Mouse (Mus musculus) ES-Bruce4 (cell line): ENCODE results near the gene Rps6kl1. TPM values are rescaled to one million over a fixed set of nuclear protein-coding genes. Genes with fewer than 3 reads are reported as not detected.
A peak's percentile ranks its signal among the peaks of the same experiment; 100 is the strongest.

ENCODE experiments used
- H3K27ac ChIP-seq: 2 replicates; pipeline ENCODE4 v1.5.1; 2012; ENCODE audit warnings: low read length, inconsistent platforms; ENCODE audit not compliant: insufficient read depth
- H3K27me3 ChIP-seq: 2 replicates; pipeline ENCODE4 v1.6.1; 2012; ENCODE audit warnings: mild to moderate bottlenecking, low read length, inconsistent platforms; ENCODE audit not compliant: control insufficient read depth, poor library complexity, insufficient read depth, severe bottlenecking
- H3K36me3 ChIP-seq: 2 replicates; pipeline ENCODE4 v1.6.1; 2012; ENCODE audit warnings: inconsistent platforms, mild to moderate bottlenecking, low read length, moderate library complexity; ENCODE audit not compliant: control insufficient read depth, poor library complexity, insufficient read depth, severe bottlenecking
- H3K4me1 ChIP-seq: one replicate; pipeline ENCODE4 v1.8.1; 2011; ENCODE audit warnings: low read length; ENCODE audit not compliant: control insufficient read depth, insufficient read depth
- H3K4me3 ChIP-seq: 2 replicates; pipeline ENCODE4 v1.5.1; 2011; ENCODE audit warnings: low read depth, mild to moderate bottlenecking, low read length
- H3K9ac ChIP-seq: 2 replicates; pipeline ENCODE4 v1.6.1; 2012; ENCODE audit warnings: low read depth, mild to moderate bottlenecking, inconsistent platforms; ENCODE audit not compliant: poor library complexity, severe bottlenecking
- H3K9me3 ChIP-seq: replicated peaks from 2 replicates; pipeline ENCODE4 v1.6.1; 2012; ENCODE audit warnings: mild to moderate bottlenecking, low read length, inconsistent platforms; ENCODE audit not compliant: control insufficient read depth, poor library complexity, insufficient read depth, severe bottlenecking
- CTCF ChIP-seq: IDR thresholded peaks from one replicate; pipeline ENCODE4 v1.8.1; 2011; ENCODE audit warnings: low read depth, low read length
- EP300 ChIP-seq: IDR thresholded peaks from 2 replicates; pipeline ENCODE4 v1.6.1; 2011; ENCODE audit warnings: low read depth, low read length; ENCODE audit not compliant: insufficient read depth
- POLR2A ChIP-seq: IDR thresholded peaks from one replicate; pipeline ENCODE4 v1.8.1; 2011; ENCODE audit warnings: low read length; ENCODE audit not compliant: insufficient read depth
- polyA plus RNA-seq: library from polyadenylated mRNA; stranded (reverse); fragments of >200 nt; gene quantifications from 2 replicates; pipeline ENCODE4 v1.2.4, GENCODE M21; 2011; ENCODE audit warnings: low read depth; ENCODE audit not compliant: missing spikeins, insufficient read depth, insufficient read length

The Rps6kl1 gene
- polyA plus RNA-seq, 1 experiment, result 3.0 TPM

GRCm38 (mm10) chr12:85159592-85159991 is 8.5 kb upstream of the Rps6kl1 start:
- Histone ChIP-seq H3K36me3 (no peaks in the 10 kb centered on the region), H3K27me3 (no peaks in the 10 kb centered on the region), H3K4me1 (no peaks in the 10 kb centered on the region), H3K4me3 (no peak overlapping the region), H3K9me3 (no peaks in the 10 kb centered on the region), H3K9ac (no peak overlapping the region), H3K27ac (no peak overlapping the region)
- TF ChIP-seq EP300 (no peak), CTCF (no peak), POLR2A (no peak)

- H3K4me3 ChIP-seq, result no peak overlapping the region
- no peak overlapping the region for H3K27ac ChIP-seq
- no peaks in the 10 kb centered on the region for H3K27me3 ChIP-seq
- no peak overlapping the region for H3K9ac ChIP-seq
- no peaks in the 10 kb centered on the region for H3K9me3 ChIP-seq
- no peaks in the 10 kb centered on the region for H3K36me3 ChIP-seq
- TF ChIP-seq EP300 (no peak), CTCF (no peak), POLR2A (no peak)
- no peaks in the 10 kb centered on the region for H3K4me1 ChIP-seq
These were observed 7.7 kb upstream of the Rps6kl1 start for GRCm38 (mm10) chr12:85158801-85159200.

GRCm38 (mm10) chr12:85157797-85158460 is 6.9 kb upstream of the Rps6kl1 start:
- H3K4me1 ChIP-seq, result no peaks in the 10 kb centered on the region
- no peak overlapping the region for H3K9ac ChIP-seq
- H3K4me3 ChIP-seq, result no peak overlapping the region
- H3K27ac ChIP-seq, result no peak overlapping the region
- H3K36me3 ChIP-seq, result no peaks in the 10 kb centered on the region
- H3K27me3 ChIP-seq, result no peaks in the 10 kb centered on the region
- TF ChIP-seq POLR2A, result no peak
- no peak for TF ChIP-seq EP300
- no peak for TF ChIP-seq CTCF
- H3K9me3 ChIP-seq, result no peaks in the 10 kb centered on the region

GRCm38 (mm10) chr12:85156324-85156723 is 5.3 kb upstream of the Rps6kl1 start:
- H3K36me3 ChIP-seq, result no peaks in the 10 kb centered on the region
- H3K27me3 ChIP-seq, result no peaks in the 10 kb centered on the region
- TF ChIP-seq POLR2A, result no peak
- no peak for TF ChIP-seq EP300
- no peak for TF ChIP-seq CTCF
- no peak overlapping the region for H3K9ac ChIP-seq
- no peaks in the 10 kb centered on the region for H3K4me1 ChIP-seq
- H3K27ac ChIP-seq, result no peak overlapping the region
- H3K9me3 ChIP-seq, result no peaks in the 10 kb centered on the region
- no peak overlapping the region for H3K4me3 ChIP-seq

GRCm38 (mm10) chr12:85153011-85153410 is 1.9 kb upstream of the Rps6kl1 start:
- H3K27me3 ChIP-seq, result no peaks in the 10 kb centered on the region
- H3K36me3 ChIP-seq, result no peaks in the 10 kb centered on the region
- no peaks in the 10 kb centered on the region for H3K9me3 ChIP-seq
- no peak overlapping the region for H3K4me3 ChIP-seq
- no peak overlapping the region for H3K27ac ChIP-seq
- TF ChIP-seq CTCF, result no peak
- no peak for TF ChIP-seq EP300
- TF ChIP-seq POLR2A, result no peak
- H3K9ac ChIP-seq, result no peak overlapping the region
- no peaks in the 10 kb centered on the region for H3K4me1 ChIP-seq

GRCm38 (mm10) chr12:85150321-85151001 is 603 bp downstream of the Rps6kl1 start:
- no peaks in the 10 kb centered on the region for H3K36me3 ChIP-seq
- TF ChIP-seq POLR2A (no peak), EP300 (no peak), CTCF (no peak)
- no peaks in the 10 kb centered on the region for H3K9me3 ChIP-seq
- no peaks in the 10 kb centered on the region for H3K27me3 ChIP-seq
- peak overlapping the region; percentile 66 for H3K4me3 ChIP-seq
- H3K9ac ChIP-seq, result peak overlapping the region; percentile 36
- no peak overlapping the region for H3K27ac ChIP-seq
- peaks cover 2% of the 10 kb centered on the region for H3K4me1 ChIP-seq
